Mouse (Mus musculus): ENCODE measurements around the gene Tsr1.

Gene Tsr1

GRCm38 (mm10) chr11:74896901-74897677 is 782 bp upstream of the Tsr1 start, which contains the start of gene Sgsm2:
Gene Sgsm2, minus strand, starts transcription at chr11:74897060.
- DNase-seq (ENCODE audit: low spot score in 2 of 2): peak; percentile 65 to 69

- DNase-seq (ENCODE audit: low spot score in 2 of 2): no peak
Measured at GRCm38 (mm10) chr11:74898517-74898827, 601 bp downstream of the Tsr1 start.

GRCm38 (mm10) chr11:74901555-74901954 is 3.7 kb downstream of the Tsr1 start:
- no peak for DNase-seq (ENCODE audit: low spot score in 2 of 2)

- no peak for DNase-seq (ENCODE audit: low spot score in 2 of 2)
Measured at GRCm38 (mm10) chr11:74902416-74902815, 4.5 kb downstream of the Tsr1 start.

- DNase-seq (ENCODE audit: low spot score in 2 of 2): no peak
Measured at GRCm38 (mm10) chr11:74907850-74908249, 10.0 kb downstream of the Tsr1 start.

GRCm38 (mm10) chr11:74908618-74909399 is 10.9 kb downstream of the Tsr1 start:
- DNase-seq (ENCODE audit: low spot score in 2 of 2): no peak

GRCm38 (mm10) chr11:74909978-74910377 is 12.1 kb downstream of the Tsr1 start:
- no peak for DNase-seq (ENCODE audit: low spot score in 2 of 2)

- no peak for DNase-seq (ENCODE audit: low spot score in 2 of 2)
Measured at GRCm38 (mm10) chr11:74912492-74912891, 14.6 kb downstream of the Tsr1 start.

GRCm38 (mm10) chr11:74919249-74919648 is 21.4 kb downstream of the Tsr1 start:
- no peak for DNase-seq (ENCODE audit: low spot score in 2 of 2)

- peak; percentile 30 to 67 for DNase-seq (ENCODE audit: low spot score in 2 of 2)
Measured at GRCm38 (mm10) chr11:74924149-74924548, 26.3 kb downstream of the Tsr1 start.

- peak; percentile 91 to 98 for DNase-seq (ENCODE audit: low spot score in 2 of 2)
Measured at GRCm38 (mm10) chr11:74925577-74926387, 27.9 kb downstream of the Tsr1 start, which contains the start of the genes Smg6 and Srr. Gene Smg6, plus strand, starts transcription at chr11:74925823. Gene Srr, minus strand, starts transcription at chr11:74925948.

GRCm38 (mm10) chr11:74926388-74927005 is 28.6 kb downstream of the Tsr1 start:
- peak; percentile 39 to 69 for DNase-seq (ENCODE audit: low spot score in 2 of 2)

- DNase-seq (ENCODE audit: low spot score in 2 of 2): no peak
Measured at GRCm38 (mm10) chr11:74927236-74927725, 29.4 kb downstream of the Tsr1 start.

- DNase-seq (ENCODE audit: low spot score in 2 of 2): no peak
Measured at GRCm38 (mm10) chr11:74929111-74929510, 31.2 kb downstream of the Tsr1 start.

GRCm38 (mm10) chr11:74930391-74930790 is 32.5 kb downstream of the Tsr1 start:
- no peak for DNase-seq (ENCODE audit: low spot score in 2 of 2)

- DNase-seq (ENCODE audit: low spot score in 2 of 2): no peak
Measured at GRCm38 (mm10) chr11:74946348-74946747, 48.5 kb downstream of the Tsr1 start.

- DNase-seq (ENCODE audit: low spot score in 2 of 2): no peak
Measured at GRCm38 (mm10) chr11:74954901-74955300, 57.0 kb downstream of the Tsr1 start.

- no peak for DNase-seq (ENCODE audit: low spot score in 2 of 2)
Measured at GRCm38 (mm10) chr11:74956006-74956405, 58.1 kb downstream of the Tsr1 start.

GRCm38 (mm10) chr11:74957600-74957999 is 59.7 kb downstream of the Tsr1 start:
- no peak for DNase-seq (ENCODE audit: low spot score in 2 of 2)

Data from spleen, postnatal 10 days (tissue).